Mouse (Mus musculus): ENCODE results near the gene Ank3. TPM values are rescaled to one million over a fixed set of nuclear protein-coding genes. Genes with fewer than 3 reads are reported as not detected.

Gene Ank3
- total RNA-seq, 2 experiments from 2014 or later = 67.9 to 68.1 TPM

DNA sequence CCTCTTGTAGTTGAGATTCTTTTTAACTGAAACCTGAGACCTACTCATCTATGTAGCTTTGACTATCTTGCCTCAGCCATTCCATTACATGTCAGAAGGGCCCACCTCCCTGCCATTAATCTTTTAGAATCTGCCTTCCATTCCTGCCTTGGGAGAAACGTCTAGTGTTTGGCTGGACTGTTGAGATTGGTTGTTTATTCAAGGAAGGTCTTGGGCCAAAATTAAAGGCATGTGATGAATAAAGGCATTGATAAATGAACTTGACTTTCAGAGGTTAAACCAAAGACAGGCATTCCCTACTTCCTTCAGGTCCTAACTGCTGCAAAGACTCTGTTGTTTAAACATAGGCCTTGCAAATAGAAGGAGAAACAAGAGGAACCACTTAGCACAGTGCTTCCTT is 271.9 kb downstream of the Ank3 start:
- no peak for DNase-seq

DNA sequence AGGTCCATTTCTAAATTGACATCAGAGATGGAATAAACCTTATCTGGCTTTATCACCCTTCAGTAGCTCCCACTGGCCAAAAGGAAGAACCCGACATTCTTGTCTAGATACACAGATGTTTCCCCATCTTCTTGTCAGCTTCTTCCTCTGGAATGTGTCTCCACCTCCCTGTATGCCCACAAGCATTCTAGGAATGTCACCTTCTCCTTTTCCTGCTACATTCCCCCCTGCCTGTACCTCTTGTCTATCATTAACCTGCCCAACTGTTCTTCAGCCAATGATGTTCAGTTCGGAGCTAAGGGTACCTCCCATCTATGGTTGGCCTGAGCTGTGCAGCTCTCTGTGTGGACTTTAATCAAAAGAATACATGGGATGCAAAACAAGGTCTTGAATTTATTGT is 272.4 kb downstream of the Ank3 start:
- DNase-seq = no peak

DNA sequence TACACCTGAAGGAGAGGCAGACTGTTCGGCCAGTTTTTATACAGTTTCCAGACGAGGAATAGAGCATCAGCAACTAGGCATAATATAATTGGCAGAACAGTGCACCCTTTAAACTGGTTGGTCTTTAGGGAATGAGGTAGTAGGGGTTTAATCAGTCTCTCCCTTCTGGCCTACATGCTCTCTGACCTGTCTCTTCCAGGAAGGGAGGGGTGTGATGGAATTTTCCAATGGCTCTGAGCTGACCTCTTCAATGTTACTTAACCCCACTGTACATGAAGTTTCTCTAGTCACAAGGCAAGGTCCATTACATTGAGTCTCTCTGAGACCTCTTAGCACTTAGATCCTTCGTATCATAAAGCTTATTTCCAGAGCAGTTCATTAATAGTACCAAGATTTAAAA is 272.9 kb downstream of the Ank3 start:
- DNase-seq = no peak

DNA sequence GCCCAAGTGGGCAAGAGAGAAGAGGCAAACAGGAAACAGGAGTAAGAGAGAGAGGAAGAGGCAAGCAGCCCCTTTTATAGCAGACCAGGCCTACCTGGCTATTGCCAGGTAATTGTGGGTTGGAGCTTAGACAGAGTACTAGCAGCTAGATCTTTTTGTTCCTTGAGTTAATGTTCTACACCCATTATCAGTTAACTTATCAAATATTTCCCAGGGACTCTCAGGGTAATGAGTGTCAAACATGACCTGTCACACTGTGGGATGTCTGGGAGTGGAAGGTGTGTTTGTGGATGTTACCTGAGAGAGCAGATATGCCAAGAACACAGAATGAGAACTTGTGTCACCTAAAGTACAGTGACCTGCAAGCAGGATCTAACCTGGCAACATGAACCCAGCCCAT is 274.0 kb downstream of the Ank3 start:
- no peak for DNase-seq

DNA sequence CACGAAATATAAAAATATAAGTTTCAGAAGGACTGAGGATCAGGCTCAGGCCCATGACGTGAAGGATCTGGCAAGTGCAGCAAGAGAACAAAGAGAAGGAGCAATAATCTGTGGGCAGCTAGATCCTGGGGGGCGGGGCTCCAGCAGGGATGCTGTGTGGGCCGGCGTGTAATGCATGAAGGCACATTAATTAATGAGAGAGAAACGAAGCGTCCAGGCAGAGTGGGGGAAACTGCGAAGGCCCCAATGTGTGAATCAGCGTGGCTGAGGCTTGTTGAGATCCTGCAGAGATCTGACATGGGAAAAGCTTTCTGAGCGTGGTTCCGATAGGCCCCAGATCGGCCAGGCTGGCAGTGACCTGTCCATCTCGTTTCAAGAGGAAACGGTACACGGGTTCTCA is 279.7 kb downstream of the Ank3 start:
- no peak for DNase-seq

DNA sequence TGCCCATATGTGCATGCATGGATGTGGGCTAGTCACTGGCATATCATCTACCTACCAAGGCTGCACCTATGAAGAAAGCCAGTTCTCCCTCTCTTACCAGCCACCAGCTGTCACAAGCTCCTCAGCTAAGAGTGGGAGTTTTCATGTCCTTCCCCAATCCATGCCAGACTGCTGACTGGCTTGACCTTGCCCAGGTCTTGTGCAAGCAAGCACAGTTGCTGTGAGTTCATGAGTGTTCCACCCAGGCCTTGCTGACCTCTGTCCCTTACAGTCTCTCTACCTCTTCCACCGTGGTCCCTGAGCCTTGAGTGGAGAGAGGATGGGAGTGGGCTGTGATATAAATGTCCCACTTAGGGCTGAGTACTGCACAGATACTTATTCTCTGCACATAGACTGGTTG is 287.8 kb downstream of the Ank3 start:
- DNase-seq = peak in 1 of 2 experiments; percentile 5

DNA sequence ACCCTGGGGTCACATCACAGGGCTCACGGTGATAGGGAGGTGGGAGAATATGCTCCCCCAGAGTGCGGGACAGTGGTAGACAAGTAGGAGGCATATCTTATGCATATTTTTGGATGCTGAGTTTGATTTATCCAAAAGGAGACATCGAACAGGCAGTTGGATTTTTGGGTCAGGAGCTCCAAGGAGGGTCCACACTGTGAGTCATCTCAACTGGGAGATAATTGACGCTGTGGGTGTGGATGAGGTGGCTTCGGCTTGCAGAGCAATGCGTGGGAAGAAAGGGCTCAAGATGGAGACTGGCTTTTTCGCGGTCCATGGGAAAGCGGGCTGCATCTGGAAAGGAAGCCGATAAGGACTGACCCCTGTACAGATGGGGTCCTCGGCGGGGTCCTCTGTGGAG is 290.5 kb downstream of the Ank3 start:
- DNase-seq = no peak

DNA sequence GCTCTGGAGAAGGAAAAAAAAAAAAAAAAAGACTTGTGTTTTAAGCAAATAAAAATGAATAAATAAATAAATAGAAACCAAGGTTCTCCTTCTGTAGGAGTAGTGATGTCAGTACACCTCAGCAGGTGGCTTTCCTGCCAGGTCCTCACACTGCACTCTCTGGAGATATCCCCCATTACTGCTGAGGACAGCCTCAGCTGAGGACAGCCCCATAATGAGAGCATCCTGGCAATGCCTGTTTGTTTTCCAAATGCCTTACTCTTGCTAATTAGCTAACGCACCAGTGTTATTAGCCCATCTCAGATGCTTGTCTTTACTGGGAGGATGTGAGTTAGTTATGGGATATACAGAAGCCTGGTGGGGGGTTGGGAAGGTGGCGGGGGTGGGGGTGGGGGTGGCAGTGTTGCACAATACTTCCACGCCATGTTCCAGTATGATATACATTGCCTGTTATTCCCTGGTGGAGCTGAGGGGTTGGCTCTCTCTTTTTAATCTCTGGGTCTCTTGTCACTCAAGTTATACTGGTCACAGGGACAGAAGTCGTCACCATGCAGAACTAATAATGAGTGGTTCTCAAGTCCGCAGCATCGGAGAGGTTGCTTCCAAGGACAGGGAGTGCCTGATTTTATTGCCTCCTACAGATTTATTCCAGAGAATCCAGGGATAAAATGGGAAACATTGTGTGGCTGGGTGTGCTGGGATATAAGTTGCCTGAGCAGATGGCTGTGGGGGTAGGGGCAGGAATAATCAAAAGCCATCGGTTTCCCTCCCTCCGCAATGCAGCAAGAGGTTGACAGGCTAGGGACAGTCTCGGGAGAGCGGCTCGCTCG is 291.8 kb downstream of the Ank3 start:
- DNase-seq = no peak

DNA sequence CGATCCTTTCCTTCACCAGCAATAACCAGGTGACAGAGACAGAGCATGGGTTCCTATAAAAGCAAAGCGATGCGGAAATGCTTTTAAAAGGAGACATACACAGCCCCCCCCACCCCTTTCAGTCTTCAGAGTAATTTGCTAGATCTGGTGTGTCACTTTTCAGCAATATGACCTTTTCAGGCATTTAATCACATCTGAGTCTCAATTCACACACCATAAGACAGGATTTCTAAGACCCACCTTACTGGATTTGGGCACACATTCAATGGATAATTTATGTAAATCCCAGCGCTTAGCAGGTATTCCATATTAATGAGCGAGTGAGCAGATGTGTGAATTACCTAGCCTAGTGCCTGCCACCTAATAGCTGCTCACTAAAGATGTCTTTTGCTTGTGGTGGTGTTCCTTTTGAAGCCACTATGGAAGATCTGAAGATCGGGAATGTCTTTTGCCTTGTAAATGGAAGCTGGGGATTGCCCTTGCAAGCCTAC is 292.4 kb downstream of the Ank3 start:
- DNase-seq = no peak

DNA sequence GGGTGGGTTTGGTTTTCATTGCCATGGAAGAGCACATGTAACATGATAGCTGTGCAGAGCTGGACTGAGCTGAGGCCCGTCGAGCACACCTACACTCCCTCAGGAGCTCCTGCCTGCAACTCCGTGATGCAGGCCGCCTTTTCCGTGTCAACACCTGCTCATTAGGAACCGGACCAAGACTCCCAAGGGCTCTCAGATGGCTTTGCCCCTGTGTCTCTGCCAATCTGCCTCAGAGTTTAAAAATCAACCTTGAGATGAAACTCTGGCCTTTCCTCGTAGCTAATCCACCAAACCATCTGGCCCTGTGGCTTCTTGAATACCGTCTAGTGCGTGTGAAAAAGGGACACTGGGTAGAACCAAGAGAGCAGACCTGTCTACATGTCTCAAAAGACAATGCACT is 297.4 kb downstream of the Ank3 start:
- DNase-seq = no peak

DNA sequence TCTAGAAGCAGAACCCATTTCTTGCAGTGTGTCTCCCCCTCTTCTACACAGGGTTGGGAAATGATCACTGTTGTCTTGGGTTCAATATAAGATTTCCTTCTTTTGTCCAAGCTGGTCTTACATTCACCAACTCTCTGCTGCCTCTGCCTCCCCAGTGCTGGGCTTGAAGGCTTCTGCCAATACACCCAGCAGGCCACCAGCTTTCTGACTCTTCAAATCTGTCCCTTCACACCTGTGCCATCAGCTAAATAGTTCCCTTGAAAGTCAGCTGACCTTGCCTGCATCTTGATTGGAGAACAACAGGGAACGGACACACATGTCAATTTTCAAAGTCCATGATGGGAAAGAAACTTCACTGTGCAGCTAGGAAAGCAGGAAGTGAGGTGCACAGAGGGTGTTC is 300.1 kb downstream of the Ank3 start:
- DNase-seq = no peak

DNA sequence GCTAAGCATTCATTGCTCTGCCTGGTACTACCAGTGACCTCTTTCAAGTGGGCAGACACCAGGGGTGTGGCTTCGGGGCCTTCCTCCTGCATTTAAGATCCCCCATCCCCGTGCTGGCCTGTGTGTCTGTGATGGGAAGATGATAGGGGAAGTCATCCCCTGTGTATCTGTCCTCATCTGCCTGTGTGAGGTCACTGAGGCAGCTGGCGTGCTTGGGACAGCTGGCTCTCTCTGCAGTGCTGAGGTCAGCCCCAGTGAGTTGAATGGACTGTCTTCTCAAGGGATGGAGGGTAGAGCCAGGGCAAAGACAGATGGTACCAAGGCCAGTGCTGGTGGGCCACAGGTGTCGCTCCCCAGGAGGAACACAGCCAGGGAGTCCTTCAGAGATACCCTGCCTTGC is 302.7 kb downstream of the Ank3 start:
- no peak for DNase-seq

DNA sequence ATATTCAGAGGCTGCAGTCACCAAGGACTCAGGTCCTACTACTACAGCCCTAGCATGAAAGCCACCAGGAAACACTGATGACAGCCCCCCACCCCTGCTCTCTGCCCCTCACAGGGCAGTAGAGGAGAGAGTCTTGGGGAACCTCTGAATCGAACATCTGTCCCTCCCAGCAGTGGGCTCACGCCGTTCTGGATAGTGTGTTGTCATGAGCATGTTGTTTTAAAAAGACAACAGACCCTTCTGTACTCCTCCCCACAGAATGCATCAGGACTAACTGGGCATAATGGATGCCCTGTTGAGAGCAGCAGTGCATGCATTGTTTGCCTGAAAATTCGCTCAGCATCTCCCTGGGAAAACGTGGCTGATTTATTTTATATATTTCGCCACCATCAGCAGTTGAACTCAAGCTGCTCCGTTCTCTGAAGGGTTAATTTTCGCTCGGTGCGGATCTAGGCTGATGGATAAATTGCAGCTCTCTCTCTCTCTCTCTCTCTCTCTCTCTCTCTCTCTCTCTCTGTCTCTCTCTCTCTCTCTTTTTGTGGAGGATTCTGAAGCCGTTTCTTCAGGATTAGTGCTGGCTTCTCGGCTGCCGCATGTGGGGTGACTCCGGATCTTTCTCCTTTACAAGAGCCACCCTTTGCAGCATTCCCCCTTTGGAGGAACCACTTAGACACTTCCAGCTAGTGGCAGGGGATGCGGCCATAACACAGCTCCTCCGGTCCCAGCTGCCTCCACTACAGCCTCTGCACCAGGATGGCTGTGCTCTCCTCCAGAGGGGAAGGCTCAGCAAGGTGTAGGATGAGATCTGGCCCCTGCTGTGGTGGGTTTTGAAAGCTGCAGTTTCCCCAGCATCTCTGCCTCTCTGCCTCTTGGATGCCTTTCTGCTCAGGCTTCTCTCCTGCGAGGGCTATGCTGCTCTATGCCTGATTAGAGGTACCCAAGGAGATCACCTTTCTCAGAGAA is 307.5 kb downstream of the Ank3 start:
- DNase-seq = no peak

DNA sequence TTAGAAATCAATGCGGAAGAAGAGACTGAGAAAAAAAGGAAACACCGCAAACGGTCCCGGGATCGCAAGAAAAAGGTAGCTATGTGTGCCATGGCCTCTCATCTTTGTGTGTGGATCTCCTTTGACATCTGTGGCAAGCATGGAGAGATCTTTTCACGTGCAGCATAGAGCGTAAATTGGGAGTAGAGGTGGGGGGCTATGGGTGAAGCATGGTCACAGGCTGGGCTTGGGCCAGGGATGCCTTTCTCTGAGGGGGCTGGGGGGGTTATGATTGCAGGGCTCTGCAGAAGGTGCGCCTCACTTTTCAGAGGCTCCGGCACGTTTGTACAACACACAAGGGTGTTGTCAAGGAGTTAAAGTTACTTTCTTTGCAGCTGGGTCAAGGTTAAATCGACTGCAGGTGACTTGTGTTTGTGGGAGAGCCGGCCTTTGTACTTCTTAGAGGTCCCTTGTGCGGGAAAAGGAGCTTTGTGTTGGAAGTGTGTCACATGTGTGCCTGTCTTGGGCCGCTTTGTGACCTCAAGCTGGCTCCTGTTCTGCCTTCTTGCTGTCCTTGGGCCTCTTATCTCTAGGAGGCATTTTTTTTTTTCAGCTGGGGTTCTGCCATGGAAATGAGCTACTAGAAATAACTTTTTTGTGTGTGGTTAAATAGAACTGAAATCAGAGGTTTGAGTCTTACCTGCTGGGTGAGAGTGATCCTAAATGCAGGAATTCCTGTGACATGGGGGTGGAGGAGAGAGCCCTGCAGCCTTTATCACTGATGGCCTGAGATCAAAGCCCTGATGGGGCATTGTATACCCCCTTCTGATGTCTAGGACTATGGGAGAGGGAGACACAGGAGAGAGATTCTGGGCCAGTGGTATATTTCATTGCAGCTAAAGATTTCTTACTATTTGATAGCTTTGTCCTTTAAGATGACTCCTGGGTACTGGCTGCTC is 308.5 kb downstream of the Ank3 start:
- DNase-seq = peak; percentile 19 to 28

DNA sequence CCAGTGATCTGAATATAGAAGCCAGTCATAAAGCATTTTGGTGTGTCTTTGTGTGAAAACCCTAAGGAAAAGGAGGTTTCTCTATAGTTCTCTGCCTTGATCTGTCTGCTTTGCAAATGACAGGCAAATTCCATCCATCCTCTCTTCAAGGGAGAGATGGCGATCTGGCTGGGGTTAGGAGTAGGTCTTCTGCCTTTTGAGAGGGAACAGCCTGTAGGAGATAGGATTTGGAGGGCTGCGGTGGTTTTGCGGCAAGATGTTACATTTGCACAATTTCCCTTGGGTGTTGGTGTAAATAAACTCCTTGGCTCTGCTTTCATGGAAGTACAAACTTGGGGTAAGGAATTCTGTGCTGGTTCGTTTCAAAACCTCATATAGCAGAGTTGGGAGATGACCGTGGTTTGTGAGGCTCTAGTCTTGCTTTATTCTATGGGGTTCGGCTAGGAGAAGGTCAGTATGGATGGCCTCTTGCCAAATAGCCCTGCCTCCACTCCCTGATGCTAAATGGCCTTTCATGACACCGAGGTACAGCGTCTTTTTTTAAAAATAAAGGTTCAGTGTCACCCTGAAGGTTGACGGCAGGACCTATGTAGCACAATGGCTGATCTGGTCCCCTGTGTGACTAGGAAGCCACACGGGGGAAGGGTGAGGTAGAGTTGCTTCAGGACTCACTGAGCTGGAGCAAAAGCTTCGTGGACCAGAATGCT is 309.4 kb downstream of the Ank3 start:
- DNase-seq = no peak

DNA sequence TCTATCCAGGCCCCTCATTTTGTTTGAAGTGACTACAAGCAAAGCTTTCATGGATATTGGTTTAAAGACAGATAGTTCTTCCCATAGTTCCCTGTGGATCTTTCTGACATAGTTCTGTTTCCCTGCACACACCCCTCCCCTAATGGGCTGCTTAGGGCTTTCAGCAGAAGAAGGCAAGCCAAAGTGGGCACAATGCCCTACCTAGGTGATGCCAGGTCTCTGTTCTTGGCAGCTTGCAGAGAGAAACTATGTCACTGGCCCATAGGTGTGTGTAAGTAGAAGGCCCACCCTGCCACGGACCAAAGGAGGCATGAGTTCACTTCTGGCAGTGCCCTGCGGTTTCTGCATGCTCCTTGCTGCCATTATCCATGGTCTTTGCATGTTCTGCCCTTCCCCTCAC is 311.1 kb downstream of the Ank3 start:
- peak; percentile 18 to 34 for DNase-seq

DNA sequence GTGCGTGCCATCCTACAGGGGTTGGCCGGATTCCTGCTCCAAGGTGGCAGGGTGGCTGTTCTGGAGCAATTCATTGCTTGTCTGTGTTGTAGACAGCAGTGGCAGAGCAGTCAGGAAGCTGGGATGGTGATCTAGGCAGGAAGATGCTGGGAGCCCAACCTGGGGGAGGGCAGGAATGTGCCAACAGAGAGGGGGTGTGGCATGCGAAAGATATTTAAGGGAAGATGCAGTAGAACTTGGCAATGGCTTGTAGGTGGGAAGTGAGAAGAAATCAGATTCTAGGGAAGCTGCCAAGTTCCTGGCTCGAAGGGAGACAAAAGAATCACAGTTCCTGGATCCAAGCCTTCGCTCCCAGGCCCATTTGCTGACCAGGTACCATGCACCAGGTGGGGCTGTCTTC is 312.2 kb downstream of the Ank3 start:
- no peak for DNase-seq

DNA sequence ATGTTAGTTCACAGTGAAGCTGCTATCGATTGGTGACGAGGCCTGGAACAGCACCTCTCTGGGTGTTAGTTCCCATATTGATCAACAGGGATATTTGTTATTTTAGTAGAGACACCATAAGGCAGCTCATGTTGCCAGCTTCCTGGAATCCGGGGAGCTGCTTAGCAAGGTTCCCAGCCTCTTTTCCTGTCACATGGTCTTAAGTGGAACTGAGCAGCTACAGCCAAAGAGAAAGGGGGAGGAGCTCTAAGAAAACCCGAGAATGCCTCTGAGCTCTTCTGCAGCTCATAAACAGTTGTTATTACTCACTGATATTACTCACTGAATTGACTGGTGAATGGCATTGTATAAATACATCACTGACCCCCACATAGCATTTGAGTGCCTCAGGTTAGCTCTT is 318.3 kb downstream of the Ank3 start:
- no peak for DNase-seq

DNA sequence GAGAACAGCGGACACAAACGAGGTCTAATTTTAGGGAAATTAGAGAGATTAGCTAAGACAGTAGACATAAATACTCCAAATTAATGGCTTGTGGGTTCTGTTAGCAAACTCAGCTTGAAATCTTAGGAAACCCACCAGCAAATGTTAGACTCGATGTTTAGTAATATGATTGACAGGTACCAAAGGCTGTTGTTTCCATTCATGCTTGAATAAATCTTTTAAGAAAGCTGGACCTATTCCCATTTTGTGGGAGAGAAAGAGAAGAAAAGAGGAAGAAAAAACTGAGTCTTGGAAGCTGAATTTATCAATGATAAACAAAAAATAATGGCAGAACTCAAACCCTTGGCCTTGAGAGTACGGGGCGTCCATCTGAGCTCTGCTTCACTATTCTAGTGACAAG is 320.8 kb downstream of the Ank3 start:
- DNase-seq = no peak

DNA sequence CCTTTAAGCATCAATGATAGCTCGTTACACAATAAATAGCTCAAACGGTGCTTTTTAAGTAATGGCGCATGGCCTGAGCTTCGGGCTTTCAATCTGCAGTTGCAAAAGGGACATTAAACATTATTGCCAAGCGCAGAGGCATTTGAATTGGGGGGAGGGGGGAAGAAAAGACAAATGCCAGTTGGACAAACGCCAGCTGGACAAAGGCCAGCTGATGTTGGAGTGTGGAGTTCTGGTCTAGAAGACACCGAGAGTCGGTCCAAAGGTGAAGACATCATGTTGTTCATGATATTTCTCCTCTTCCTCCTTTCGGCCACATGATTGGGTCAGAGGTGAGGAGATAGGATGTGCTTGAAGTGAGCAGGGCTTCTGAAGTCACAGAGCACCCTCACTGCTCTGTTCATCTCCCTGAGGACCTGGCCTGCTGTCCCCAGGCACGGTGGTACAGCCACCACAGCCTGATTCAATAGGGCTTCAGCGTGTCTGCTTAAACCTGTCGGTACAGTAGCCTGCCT is 321.4 kb downstream of the Ank3 start:
- no peak for DNase-seq

DNA sequence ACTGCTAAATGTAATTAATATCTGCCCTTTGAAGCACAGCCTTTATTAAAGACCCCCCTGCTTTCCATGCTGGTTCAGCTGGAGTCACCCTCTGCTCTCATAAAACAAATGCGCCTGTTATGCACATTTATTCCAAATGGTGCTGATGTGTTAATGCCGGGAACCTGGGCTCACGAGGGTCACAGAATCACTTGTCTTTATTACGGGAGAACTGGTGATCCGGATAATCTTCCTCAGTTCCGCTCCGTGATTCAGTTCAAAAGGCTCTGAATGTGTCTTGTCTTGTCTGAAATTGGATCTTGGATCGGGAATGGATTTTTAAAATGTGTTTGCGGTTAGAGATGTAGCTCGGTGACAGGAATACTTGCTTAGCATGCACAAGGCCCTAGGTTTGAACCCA is 321.9 kb downstream of the Ank3 start:
- DNase-seq = no peak

All from heart, adult 18-20 months (tissue).